Mouse (Mus musculus) lung, adult 2 months (tissue): ENCODE data around the gene Slc39a10.

Experiments
- CTCF ChIP-seq: fragments of 200-500 bp; IDR thresholded peaks from 2 replicates; pipeline ENCODE4 v1.5.1; 2011; ENCODE audit warnings: mild to moderate bottlenecking, low read length, control low read depth; ENCODE audit not compliant: insufficient read depth
- POLR2A ChIP-seq: fragments of 200-500 bp; IDR thresholded peaks from 2 replicates; pipeline ENCODE4 v1.6.1; 2011; ENCODE audit warnings: low read depth, mild to moderate bottlenecking, control low read depth, low read length, borderline replicate concordance; ENCODE audit errors: extremely low read depth

DNA sequence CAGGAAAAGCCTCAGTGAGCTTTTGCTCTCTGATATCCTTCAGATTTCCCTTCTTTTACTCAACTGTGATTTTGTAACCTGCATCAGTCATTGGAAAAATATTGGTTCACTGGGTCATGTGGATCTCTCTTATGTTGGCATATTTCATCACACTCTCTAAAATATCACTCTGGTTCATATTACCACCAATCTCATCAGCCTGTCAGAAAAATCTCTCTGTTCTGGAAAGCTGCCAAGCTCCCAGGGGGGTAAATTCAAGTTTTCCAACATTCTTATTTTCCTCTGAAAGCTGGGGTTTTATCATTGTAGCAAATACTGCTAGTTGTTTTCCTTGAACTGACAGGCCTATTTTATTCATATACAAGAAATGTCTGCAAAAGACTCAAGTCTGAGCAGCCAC, 22.9 kb downstream of the Slc39a10 start:
- TF ChIP-seq POLR2A (no peak), CTCF (no peak)
